Mouse (Mus musculus): Measurements from ENCODE around the gene Brpf1. TPM values are rescaled to one million over a fixed set of nuclear protein-coding genes. Genes with fewer than 3 reads are reported as not detected.

Gene Brpf1
- polyA plus RNA-seq (2015; fragmentation: Nextera tagmentation; extraction: Ambion mirVana): 7.2 and 9.8 TPM in 2 replicates

DNA sequence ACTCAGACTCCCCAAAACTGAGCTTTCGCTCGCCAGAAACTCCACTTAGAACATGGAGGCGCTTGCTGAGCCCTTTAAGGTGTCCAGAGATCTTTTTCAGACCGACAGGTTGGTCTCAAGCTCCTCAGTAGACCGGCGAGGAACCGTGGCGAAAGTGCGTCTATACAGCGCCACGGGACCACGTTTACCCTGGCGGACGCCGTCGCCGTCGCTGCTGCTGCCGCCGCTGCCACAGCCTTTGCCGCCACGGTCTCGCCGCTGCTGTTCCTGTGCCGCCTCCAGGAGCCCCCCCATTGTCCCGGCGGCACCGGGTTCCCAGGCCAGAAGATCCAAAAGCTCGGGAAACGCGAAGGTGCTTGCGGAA lies at the start of gene Brpf1:
TSS of gene Brpf1 (plus strand) at position 152 of the 364 bp plus-strand sequence.

GRCm38 (mm10) chr6:113282101-113282802 lies 24.7 kb upstream of the Brpf1 start, which contains the start of gene Cpne9:
Cpne9 (plus strand) TSS chr6:113282307.

DNA sequence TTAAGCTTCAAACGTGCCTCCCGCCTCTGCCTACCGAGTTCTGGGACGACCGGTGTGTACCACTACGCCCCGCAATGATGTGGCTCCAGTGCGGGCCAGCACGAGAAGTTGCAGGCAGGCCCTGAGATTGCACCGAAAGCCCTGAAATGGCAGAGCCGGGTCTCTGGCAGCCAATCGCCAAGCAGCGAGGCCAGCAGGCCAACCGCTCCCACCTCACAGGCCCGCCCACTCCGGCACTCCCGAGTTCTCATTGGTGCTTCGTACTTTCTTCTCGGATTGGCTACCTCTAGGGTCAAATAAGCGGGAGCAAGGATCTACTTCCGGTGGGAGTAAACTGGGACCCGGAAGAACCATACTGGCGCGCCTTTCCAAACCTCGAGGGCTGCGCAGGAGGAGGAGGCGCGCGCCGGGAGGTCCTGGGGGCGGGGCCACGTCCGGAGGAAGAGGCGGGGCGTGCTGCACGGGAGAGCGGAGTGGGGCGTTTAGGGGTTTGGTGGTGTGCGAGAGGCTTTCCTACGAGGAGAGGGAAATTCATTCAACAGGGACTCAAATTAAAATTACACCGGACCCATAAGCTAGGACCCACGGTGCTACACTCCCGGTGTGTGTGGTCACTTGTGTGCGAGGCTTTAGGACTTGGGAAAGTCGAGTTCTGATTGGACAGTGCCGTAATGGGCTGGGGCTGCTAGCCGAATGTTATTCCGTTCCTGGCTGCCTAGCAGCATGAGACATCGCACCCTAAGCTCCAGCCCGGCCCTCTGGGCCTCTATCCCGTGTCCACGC lies 19.8 kb downstream of the Brpf1 start, which contains the start of gene Ogg1:
TSS of gene Ogg1 (plus strand) at position 440 of the 783 bp plus-strand sequence.

DNA sequence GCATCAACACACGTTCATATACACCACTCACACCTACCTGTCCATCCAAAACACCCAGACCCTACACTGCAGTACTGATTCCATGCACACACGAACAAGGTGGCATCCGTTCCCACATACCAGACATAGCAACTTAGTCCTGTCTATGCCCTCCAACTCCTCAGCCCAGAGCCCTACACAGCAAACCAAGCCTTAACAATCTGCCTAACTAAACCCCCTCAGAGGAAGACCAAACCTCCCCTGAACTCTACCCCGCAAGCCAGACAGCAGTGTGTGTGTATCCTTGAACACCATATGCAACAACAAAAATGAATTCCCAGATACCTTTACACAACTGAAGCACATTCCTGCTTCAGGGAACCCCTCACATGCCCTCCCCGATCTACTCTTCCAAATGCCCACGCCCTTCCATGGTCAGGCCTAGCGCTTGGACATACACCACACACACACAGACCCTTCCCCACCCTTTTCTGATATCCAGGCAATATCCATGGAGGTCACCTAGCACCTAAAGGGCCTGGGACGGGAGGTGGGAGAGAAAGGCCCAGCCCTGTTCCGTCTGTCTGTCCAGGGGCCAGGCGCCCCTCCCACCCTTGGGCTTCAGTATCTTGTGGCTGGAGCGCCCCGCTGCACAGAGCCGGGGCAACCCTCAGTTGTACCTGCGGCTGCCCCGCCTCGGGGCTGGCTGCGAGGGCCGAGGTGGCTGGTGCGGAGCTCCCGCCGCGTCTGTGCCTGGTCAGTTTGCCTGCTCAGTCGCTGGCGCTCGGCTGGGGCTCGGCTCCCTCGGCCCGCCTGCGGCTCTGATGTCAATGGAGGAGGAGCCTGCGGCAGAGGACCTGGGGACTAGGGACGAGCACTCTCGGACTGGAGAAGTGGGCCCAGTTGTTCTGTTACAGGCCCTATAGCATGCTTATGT lies 36.5 kb downstream of the Brpf1 start, which contains the start of gene Camk1:
TSS of gene Camk1 (minus strand) at position 808 of the 916 bp plus-strand sequence.

Other genes with a start within 250 kb of the Brpf1 start
- gene Setd5, start 229.8 kb upstream of the Brpf1 start, polyA plus RNA-seq (2015; fragmentation: Nextera tagmentation; extraction: Ambion mirVana): 35.5 and 55.9 TPM in 2 replicates
- 4.2 and 6.2 TPM in 2 replicates for gene Lhfpl4, start 111.8 kb upstream of the Brpf1 start, polyA plus RNA-seq (2015; fragmentation: Nextera tagmentation; extraction: Ambion mirVana)
- gene Mtmr14, start 69.3 kb upstream of the Brpf1 start, polyA plus RNA-seq (2015; fragmentation: Nextera tagmentation; extraction: Ambion mirVana): 30.8 and 32.0 TPM in 2 replicates
- gene Cpne9, start 24.8 kb upstream of the Brpf1 start, polyA plus RNA-seq (2015; fragmentation: Nextera tagmentation; extraction: Ambion mirVana): 0.11 TPM in 2 replicates
- gene Ogg1, start 19.8 kb downstream of the Brpf1 start, polyA plus RNA-seq (2015; fragmentation: Nextera tagmentation; extraction: Ambion mirVana): 12.6 and 15.8 TPM in 2 replicates
- gene Camk1, start 36.8 kb downstream of the Brpf1 start, polyA plus RNA-seq (2015; fragmentation: Nextera tagmentation; extraction: Ambion mirVana): 101 and 105 TPM in 2 replicates
- 28.2 and 43.4 TPM in 2 replicates for gene Tada3, start 70.7 kb downstream of the Brpf1 start, polyA plus RNA-seq (2015; fragmentation: Nextera tagmentation; extraction: Ambion mirVana)
- 282 and 330 TPM in 2 replicates for gene Arpc4, start 71.0 kb downstream of the Brpf1 start, polyA plus RNA-seq (2015; fragmentation: Nextera tagmentation; extraction: Ambion mirVana)
- gene Ttll3, start 82.1 kb downstream of the Brpf1 start, polyA plus RNA-seq (2015; fragmentation: Nextera tagmentation; extraction: Ambion mirVana): 1.4 and 1.8 TPM in 2 replicates
- gene Rpusd3, start 112.2 kb downstream of the Brpf1 start, polyA plus RNA-seq (2015; fragmentation: Nextera tagmentation; extraction: Ambion mirVana): 8.8 and 15.2 TPM in 2 replicates
- gene Cidec, start 128.6 kb downstream of the Brpf1 start, polyA plus RNA-seq (2015; fragmentation: Nextera tagmentation; extraction: Ambion mirVana): 1.2 and 2.2 TPM in 2 replicates
- 62.6 and 65.0 TPM in 2 replicates for gene Jagn1, start 135.4 kb downstream of the Brpf1 start, polyA plus RNA-seq (2015; fragmentation: Nextera tagmentation; extraction: Ambion mirVana)
- gene Il17re, start 151.3 kb downstream of the Brpf1 start, polyA plus RNA-seq (2015; fragmentation: Nextera tagmentation; extraction: Ambion mirVana): 2.0 and 2.7 TPM in 2 replicates
- gene Il17rc, start 164.3 kb downstream of the Brpf1 start, polyA plus RNA-seq (2015; fragmentation: Nextera tagmentation; extraction: Ambion mirVana): 16.6 and 22.4 TPM in 2 replicates
- 26.5 and 32.6 TPM in 2 replicates for gene Creld1, start 176.2 kb downstream of the Brpf1 start, polyA plus RNA-seq (2015; fragmentation: Nextera tagmentation; extraction: Ambion mirVana)
- gene Prrt3, start 194.8 kb downstream of the Brpf1 start, polyA plus RNA-seq (2015; fragmentation: Nextera tagmentation; extraction: Ambion mirVana): 0.62 and 0.69 TPM in 2 replicates
- 107 and 145 TPM in 2 replicates for gene Emc3, start 224.5 kb downstream of the Brpf1 start, polyA plus RNA-seq (2015; fragmentation: Nextera tagmentation; extraction: Ambion mirVana)
- gene Fancd2, start 224.5 kb downstream of the Brpf1 start, polyA plus RNA-seq (2015; fragmentation: Nextera tagmentation; extraction: Ambion mirVana): 2.4 and 3.5 TPM in 2 replicates